Mouse (Mus musculus) left cerebral cortex, adult 18-20 months (tissue): Measurements from ENCODE around the gene Kcnma1. TPM values are rescaled to one million over a fixed set of nuclear protein-coding genes. Genes with fewer than 3 reads are reported as not detected.

Experiments used
- DNase-seq, 2 experiments: peaks; one replicate each; pipeline ENCODE4 v3.0.0; 2021 to 2022; ENCODE audit warnings: low spot score in 2 of 2, mixed read lengths in 1 of 2
- total RNA-seq, 2 experiments: library from RNA; stranded (reverse); gene quantifications; 2 replicates each; pipeline ENCODE4 v1.2.3; 2021

Kcnma1 gene
- total RNA-seq, 2 experiments from 2014 or later = 160 to 172 TPM

- no peak for DNase-seq
Measured at GRCm38 (mm10) chr14:23877561-23877960, 136.7 kb downstream of the Kcnma1 start.

- no peak for DNase-seq
Measured at GRCm38 (mm10) chr14:23874545-23874944, 139.7 kb downstream of the Kcnma1 start.

GRCm38 (mm10) chr14:23857034-23857433, 157.3 kb downstream of the Kcnma1 start:
- DNase-seq = no peak

- DNase-seq = no peak
Measured at GRCm38 (mm10) chr14:23854946-23855345, 159.3 kb downstream of the Kcnma1 start.

GRCm38 (mm10) chr14:23848529-23849141, 165.7 kb downstream of the Kcnma1 start:
- DNase-seq = no peak

GRCm38 (mm10) chr14:23846706-23847105, 167.6 kb downstream of the Kcnma1 start:
- no peak for DNase-seq

- peak; percentile 8 to 24 for DNase-seq
Measured at GRCm38 (mm10) chr14:23842025-23842424, 172.3 kb downstream of the Kcnma1 start.

GRCm38 (mm10) chr14:23839613-23840012, 174.7 kb downstream of the Kcnma1 start:
- no peak for DNase-seq

- DNase-seq = no peak
Measured at GRCm38 (mm10) chr14:23835387-23836111, 178.7 kb downstream of the Kcnma1 start.

- no peak for DNase-seq
Measured at GRCm38 (mm10) chr14:23831284-23831683, 183.0 kb downstream of the Kcnma1 start.

GRCm38 (mm10) chr14:23830316-23830715, 184.0 kb downstream of the Kcnma1 start:
- DNase-seq = no peak

- DNase-seq = peak in 1 of 2 experiments; percentile 15
Measured at GRCm38 (mm10) chr14:23828711-23829320, 185.5 kb downstream of the Kcnma1 start.

GRCm38 (mm10) chr14:23824937-23825336, 189.4 kb downstream of the Kcnma1 start:
- no peak for DNase-seq

GRCm38 (mm10) chr14:23824267-23824666, 190.0 kb downstream of the Kcnma1 start:
- DNase-seq = no peak

- DNase-seq = no peak
Measured at GRCm38 (mm10) chr14:23817585-23817984, 196.7 kb downstream of the Kcnma1 start.

GRCm38 (mm10) chr14:23810081-23810480, 204.2 kb downstream of the Kcnma1 start:
- DNase-seq = no peak

- DNase-seq = no peak
Measured at GRCm38 (mm10) chr14:23809124-23809523, 205.2 kb downstream of the Kcnma1 start.

GRCm38 (mm10) chr14:23806378-23806777, 207.9 kb downstream of the Kcnma1 start:
- DNase-seq = no peak

- DNase-seq = peak; percentile 41 to 46
Measured at GRCm38 (mm10) chr14:23796878-23797277, 217.4 kb downstream of the Kcnma1 start.

GRCm38 (mm10) chr14:23792674-23793073, 221.6 kb downstream of the Kcnma1 start:
- DNase-seq = no peak

- no peak for DNase-seq
Measured at GRCm38 (mm10) chr14:23792076-23792475, 222.2 kb downstream of the Kcnma1 start.

GRCm38 (mm10) chr14:23791261-23791691, 223.0 kb downstream of the Kcnma1 start:
- peak; percentile 78 to 79 for DNase-seq
